Mouse (Mus musculus) limb, embryonic 14.5 days (tissue): ENCODE data around the gene Col15a1. TPM values are rescaled to one million over a fixed set of nuclear protein-coding genes. Genes with fewer than 3 reads are reported as not detected.

Experiments used
- ATAC-seq: fragments of 200-750 bp; cut with Nextera tagmentation; 2 replicates; pipeline ENCODE4 v1.8.0; 2017; ENCODE audit warnings: low read depth, moderate number of reproducible peaks, moderate TSS enrichment; ENCODE audit not compliant: low FRiP score
- DNase-seq: peaks from one replicate; pipeline ENCODE4 v3.0.0-alpha.2; 2015; ENCODE audit warnings: low spot score
- H3K27ac ChIP-seq: fragments of 300-500 bp; sonication (generic); replicated peaks from 2 replicates; pipeline ENCODE4 v1.5.1; 2014; ENCODE audit warnings: low read depth, mild to moderate bottlenecking, low read length, moderate library complexity, mixed read lengths
- H3K27me3 ChIP-seq: fragments of 300-500 bp; sonication (generic); 2 replicates; pipeline ENCODE4 v1.6.1; 2014; ENCODE audit warnings: low read length, mixed read lengths; ENCODE audit not compliant: control insufficient read depth, insufficient read depth
- H3K36me3 ChIP-seq: fragments of 300-500 bp; sonication (generic); 2 replicates; pipeline ENCODE4 v1.6.1; 2014; ENCODE audit warnings: mild to moderate bottlenecking, low read length, moderate library complexity, mixed read lengths; ENCODE audit not compliant: control insufficient read depth, insufficient read depth
- H3K4me1 ChIP-seq: fragments of 300-500 bp; sonication (generic); 2 replicates; pipeline ENCODE4 v1.6.1; 2014; ENCODE audit warnings: antibody characterized with exemption, low read length, mixed read lengths; ENCODE audit not compliant: control insufficient read depth, insufficient read depth
- H3K4me2 ChIP-seq: fragments of 300-500 bp; sonication (generic); replicated peaks from 2 replicates; pipeline ENCODE4 v1.6.1; 2014; ENCODE audit warnings: low read depth, mild to moderate bottlenecking, low read length, moderate library complexity; ENCODE audit not compliant: severe bottlenecking
- H3K4me3 ChIP-seq: fragments of 300-500 bp; sonication (generic); replicated peaks from 2 replicates; pipeline ENCODE4 v1.5.1; 2014; ENCODE audit warnings: low read length
- H3K9ac ChIP-seq: fragments of 300-500 bp; sonication (generic); 2 replicates; pipeline ENCODE4 v1.6.1; 2014; ENCODE audit warnings: mild to moderate bottlenecking, low read depth, low read length, moderate library complexity; ENCODE audit not compliant: severe bottlenecking
- H3K9me3 ChIP-seq: fragments of 300-500 bp; sonication (generic); 2 replicates; pipeline ENCODE4 v1.6.1; 2016; ENCODE audit warnings: low read length; ENCODE audit not compliant: control insufficient read depth
- POLR2A ChIP-seq: fragments of 200-500 bp; IDR thresholded peaks from 2 replicates; pipeline ENCODE4 v1.8.0; 2012; ENCODE audit warnings: inconsistent platforms, mild to moderate bottlenecking, moderate library complexity, borderline replicate concordance; ENCODE audit not compliant: insufficient read depth, insufficient read length; ENCODE audit errors: extremely low read depth
- WGBS: fragments of 180-500 bp; shearing (Covaris S2); extraction: QIAGEN DNeasy Blood & Tissue Kit; methylation state at CpG from one replicate; pipeline ENCODE4 v1.1.7; 2014; 5-methylcytosine and 5-hydroxymethylcytosine counted together
- polyA plus RNA-seq, 2 experiments: library from polyadenylated mRNA; depleted of rRNA in 1 of 2; stranded (reverse) in 1 of 2; unstranded in 1 of 2; fragments of >200 nt; fragmentation: Nextera tagmentation in 1 of 2; extraction: Ambion mirVana in 1 of 2; gene quantifications; 2 replicates each; pipeline versions ENCODE4 v1.2.1 to v1.2.3; 2012 to 2014

Gene Col15a1
- polyA plus RNA-seq, 2 experiments, result 30.6 to 86.3 TPM

GRCm38 (mm10) chr4:47332812-47333343 is 124.9 kb downstream of the Col15a1 start:
- Histone ChIP-seq H3K27ac (no peak overlapping the region), H3K36me3 (no peaks in the 10 kb centered on the region), H3K4me2 (no peak overlapping the region), H3K9ac (no peak overlapping the region), H3K27me3 (no peaks in the 10 kb centered on the region), H3K9me3 (no peaks in the 10 kb centered on the region), H3K4me1 (no peaks in the 10 kb centered on the region), H3K4me3 (no peak overlapping the region)
- no peak for TF ChIP-seq POLR2A
- DNase-seq (no peak), ATAC-seq (no peak)
- 84% methylated on average over 6 of the region's 6 CpGs for WGBS

DNA sequence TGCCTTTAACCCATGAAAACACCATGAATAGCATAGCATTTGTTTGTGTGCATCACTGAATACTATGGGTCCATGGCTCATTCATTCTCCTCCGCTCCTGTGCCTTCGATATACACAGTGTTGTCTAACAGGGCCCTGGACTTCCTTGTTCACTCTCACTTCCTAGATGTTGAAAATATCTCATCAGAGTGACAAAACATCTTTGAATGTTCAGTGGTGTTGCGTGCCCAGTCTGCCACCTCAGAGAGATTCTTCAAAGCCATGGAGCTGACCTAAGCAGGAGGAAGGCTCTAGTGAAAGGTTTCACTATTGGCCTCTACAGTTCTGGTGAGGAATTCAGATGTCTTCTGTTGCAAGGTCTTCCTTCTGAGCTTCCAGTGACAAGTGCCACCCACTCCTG is 125.6 kb downstream of the Col15a1 start:
- H3K4me2 ChIP-seq, result no peak overlapping the region
- 84% methylated on average over 3 of the region's 3 CpGs for WGBS
- H3K36me3 ChIP-seq, result no peaks in the 10 kb centered on the region
- no peak for DNase-seq
- H3K27me3 ChIP-seq, result no peaks in the 10 kb centered on the region
- ATAC-seq, result no peak
- H3K4me1 ChIP-seq, result no peaks in the 10 kb centered on the region
- H3K9me3 ChIP-seq, result no peaks in the 10 kb centered on the region
- no peak overlapping the region for H3K9ac ChIP-seq
- no peak for TF ChIP-seq POLR2A
- H3K27ac ChIP-seq, result no peak overlapping the region
- H3K4me3 ChIP-seq, result no peak overlapping the region

DNA sequence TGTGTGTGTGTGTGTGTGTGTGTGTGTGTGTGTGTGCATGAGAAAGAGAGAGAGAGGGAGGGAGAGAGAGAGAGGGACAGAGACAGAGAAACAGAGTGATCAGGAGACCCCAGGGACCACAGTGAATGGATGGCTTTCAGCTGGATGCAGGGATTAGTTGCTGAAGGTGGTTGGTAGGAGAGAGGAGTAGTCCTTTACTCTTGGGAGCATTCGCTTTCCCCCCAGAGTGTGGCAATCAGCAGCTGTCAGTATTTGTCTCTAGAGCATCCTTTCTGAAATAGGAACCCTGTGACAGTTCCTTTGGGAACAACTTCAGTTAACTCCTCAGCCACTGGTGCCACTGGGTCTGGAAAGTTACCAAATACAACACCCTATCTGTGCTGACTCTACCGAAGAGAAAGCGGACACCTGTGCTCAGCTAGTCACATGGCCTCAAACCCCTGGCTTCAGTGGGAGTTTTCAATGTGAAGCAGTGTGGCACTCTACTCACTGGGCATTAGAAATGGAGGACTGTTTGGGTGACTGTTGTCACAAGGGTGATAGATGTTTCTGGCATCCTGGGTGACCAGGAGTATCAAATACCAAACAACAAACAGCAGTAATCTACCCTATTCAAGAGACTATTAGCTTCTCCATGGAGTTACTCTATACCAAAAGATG is 129.1 kb downstream of the Col15a1 start:
- WGBS, result 62% methylated on average over 3 of the region's 3 CpGs
- DNase-seq, result no peak

DNA sequence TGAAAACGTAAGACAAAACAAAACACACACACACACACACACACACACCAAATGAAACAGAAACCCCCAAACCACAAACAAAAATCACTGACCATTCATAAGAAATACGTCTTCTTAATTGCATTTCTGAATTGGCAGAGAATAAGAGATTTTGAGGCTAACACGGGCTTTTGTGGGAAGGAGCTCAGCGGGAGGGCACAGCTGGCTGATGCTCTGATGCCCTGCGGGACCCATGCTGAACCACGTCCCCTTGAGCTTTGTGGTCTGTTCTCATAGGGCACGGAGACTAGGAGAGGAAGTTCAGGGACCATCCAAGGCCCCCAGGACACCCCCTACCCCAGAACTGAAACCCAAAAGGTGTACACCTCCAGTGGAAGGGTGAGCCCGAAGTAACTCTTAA is 134.7 kb downstream of the Col15a1 start:
- H3K27ac ChIP-seq, result no peak overlapping the region
- H3K9me3 ChIP-seq, result no peaks in the 10 kb centered on the region
- H3K4me1 ChIP-seq, result peaks cover 9% of the 10 kb centered on the region; the same call in 1 of the 2 replicates
- WGBS, result 35% methylated on average over 8 of the region's 8 CpGs
- H3K36me3 ChIP-seq, result no peaks in the 10 kb centered on the region
- no peaks in the 10 kb centered on the region for H3K27me3 ChIP-seq
- DNase-seq, result no peak
- H3K9ac ChIP-seq, result no peak overlapping the region
- H3K4me2 ChIP-seq, result no peak overlapping the region
- no peak for TF ChIP-seq POLR2A
- no peak for ATAC-seq
- no peak overlapping the region for H3K4me3 ChIP-seq

More for the DNA sequence above, 129.1 kb downstream of the Col15a1 start:
- Histone ChIP-seq H3K27ac (no peak overlapping the region), H3K4me1 (no peaks in the 10 kb centered on the region), H3K36me3 (no peaks in the 10 kb centered on the region), H3K4me3 (no peak overlapping the region), H3K4me2 (no peak overlapping the region), H3K9me3 (no peaks in the 10 kb centered on the region), H3K27me3 (no peaks in the 10 kb centered on the region), H3K9ac (no peak overlapping the region)
- no peak for ATAC-seq
- no peak for TF ChIP-seq POLR2A

GRCm38 (mm10) chr4:47347022-47347421 is 139.1 kb downstream of the Col15a1 start:
- no peak for TF ChIP-seq POLR2A
- no peak overlapping the region for H3K27ac ChIP-seq
- ATAC-seq (no peak), DNase-seq (no peak)
- H3K27me3 ChIP-seq, result no peaks in the 10 kb centered on the region
- no peaks in the 10 kb centered on the region for H3K9me3 ChIP-seq
- H3K4me1 ChIP-seq, result peaks cover 21% of the 10 kb centered on the region
- H3K4me3 ChIP-seq, result no peak overlapping the region
- H3K9ac ChIP-seq, result no peak overlapping the region
- no peaks in the 10 kb centered on the region for H3K36me3 ChIP-seq
- WGBS, result 71% methylated on average over 4 of the region's 4 CpGs
- no peak overlapping the region for H3K4me2 ChIP-seq
